Mouse (Mus musculus): Measurements from ENCODE around the gene Tesmin.

GRCm38 (mm10) chr19:3373380-3373779, 15.3 kb upstream of the Tesmin start:
- TF ChIP-seq POLR2A (IDR thresholded peaks at IDR 0.05; ENCODE audit: control insufficient read depth, extremely low read depth, insufficient read depth, low read length, poor library complexity) (no peak), CTCF (IDR thresholded peaks at IDR 0.05; ENCODE audit: borderline replicate concordance, control insufficient read depth, extremely low read depth, insufficient read depth, low read length, poor library complexity) (no peak)
